In genomic region chr4:120569025-120569424, GRCm38 (mm10) we compare ENCODE assay signal across 9 mouse cellular contexts. TPM values are rescaled to one million over a fixed set of nuclear protein-coding genes. Genes with fewer than 3 reads are reported as not detected.
DNase-seq lines count a peak whose midpoint lies in the region; ATAC-seq and TF ChIP-seq lines count a peak whose summit lies in the region.
"Had no signal": no experiment of that assay in that cellular context is flagged by ENCODE, and none has a peak within 500 bp of the region (broad histone marks: within the 10 kb centered on the region; RNA-seq: fewer than 3 reads in every experiment).

No protein-coding gene starts in this region.

- peak overlapping the region; percentile 75 for H3K4me3 ChIP-seq in heart, embryonic 15.5 days
- H3K4me3 ChIP-seq in limb, embryonic 10.5 days: peak overlapping the region; percentile 75
- peak overlapping the region; percentile 75 for H3K4me3 ChIP-seq in neural tube, embryonic 13.5 days

- intact Hi-C loops in left cerebral cortex, postnatal 10 days (cut with DNase I): no loop called here

- no peaks in the 10 kb centered on the region for H3K9me3 ChIP-seq in heart, embryonic 15.5 days (replicated peaks)
- H3K9me3 ChIP-seq in limb, embryonic 10.5 days (replicated peaks): no peaks in the 10 kb centered on the region
- H3K9me3 ChIP-seq in neural tube, embryonic 13.5 days: no peaks in the 10 kb centered on the region

- peak overlapping the region; percentile 96 for H3K27ac ChIP-seq in heart, embryonic 15.5 days
- peak overlapping the region; percentile 96 for H3K27ac ChIP-seq in limb, embryonic 10.5 days
- H3K27ac ChIP-seq in neural tube, embryonic 13.5 days (replicated peaks): peak overlapping the region; percentile 95

- peak overlapping the region; percentile 87 for H3K4me2 ChIP-seq in heart, embryonic 15.5 days
- peak overlapping the region; percentile 79 for H3K4me2 ChIP-seq in neural tube, embryonic 13.5 days

- peaks cover 15% of the 10 kb centered on the region for H3K36me3 ChIP-seq in heart, embryonic 15.5 days
- peaks cover 31% of the 10 kb centered on the region for H3K36me3 ChIP-seq in limb, embryonic 10.5 days
- H3K36me3 ChIP-seq in neural tube, embryonic 13.5 days: peaks cover 9% of the 10 kb centered on the region

- ATAC-seq in heart, embryonic 15.5 days (replicated peaks; ENCODE audit: insufficient number of reproducible peaks, insufficient read depth, low FRiP score, low read depth): no peak
- no peak for ATAC-seq in neural tube, embryonic 13.5 days (ENCODE audit: low read depth)

- no peak for TF ChIP-seq POLR2A in brain, embryonic 14.5 days (IDR thresholded peaks at IDR 0.05; ENCODE audit: borderline replicate concordance, extremely low read depth, insufficient read depth, insufficient read length, poor library complexity, severe bottlenecking)

- H3K27me3 ChIP-seq in heart, embryonic 15.5 days: no peaks in the 10 kb centered on the region
- no peaks in the 10 kb centered on the region for H3K27me3 ChIP-seq in limb, embryonic 10.5 days (ENCODE audit: low read depth, poor library complexity, severe bottlenecking)
- no peaks in the 10 kb centered on the region for H3K27me3 ChIP-seq in neural tube, embryonic 13.5 days

- peaks cover 38% of the 10 kb centered on the region for H3K4me1 ChIP-seq in heart, embryonic 15.5 days (replicated peaks)
- H3K4me1 ChIP-seq in limb, embryonic 10.5 days: peaks cover 30% of the 10 kb centered on the region
- H3K4me1 ChIP-seq in neural tube, embryonic 13.5 days (replicated peaks): peaks cover 49% of the 10 kb centered on the region

- 7% methylated on average over 4 of the region's 4 CpGs for WGBS in heart, embryonic 15.5 days
- 12% methylated on average over 4 of the region's 4 CpGs for WGBS in limb, embryonic 10.5 days
- 7% methylated on average over 4 of the region's 4 CpGs for WGBS in neural tube, embryonic 13.5 days

- peak overlapping the region; percentile 89 for H3K9ac ChIP-seq in heart, embryonic 15.5 days
- H3K9ac ChIP-seq in neural tube, embryonic 13.5 days: peak overlapping the region; percentile 94

- no peak for TF ChIP-seq CTCF in brain, embryonic 14.5 days (IDR thresholded peaks at IDR 0.05; ENCODE audit: borderline replicate concordance, extremely low read depth, insufficient read depth, insufficient read length)

- peak; percentile 41 for DNase-seq in cerebellum, adult 9-11 months
- DNase-seq in cerebellum, postnatal 4 days (ENCODE audit: low spot score in 2 of 2): no peak
- peak; percentile 22 for DNase-seq in brain, embryonic 14.5 days (ENCODE audit: low read depth)
- peak; percentile 38 for DNase-seq in limb, embryonic 10.5 days (ENCODE audit: low spot score)
- no peak for DNase-seq in left cerebral cortex, postnatal 10 days (ENCODE audit: extremely low spot score in 1 of 2, low spot score in 2 of 2)
- no peak for DNase-seq in layer of hippocampus, postnatal 10 days (ENCODE audit: low spot score in 2 of 2)

RNA-seq across cellular contexts. Expression of gene Ctps, which starts 1.1 kb away (rescaled TPM):
- polyA plus RNA-seq in brain, embryonic 14.5 days (2012; rRNA removed): 42.5 and 46.7 TPM in 2 replicates
- polyA plus RNA-seq in heart, embryonic 15.5 days (2015; fragmentation: Nextera tagmentation; extraction: Ambion mirVana): 86.3 and 90.7 TPM in 2 replicates
- polyA plus RNA-seq in limb, embryonic 10.5 days (2016; fragmentation: Nextera tagmentation; extraction: Ambion mirVana): 135 and 158 TPM in 2 replicates
- 73.8 and 81.3 TPM in 2 replicates for polyA plus RNA-seq in neural tube, embryonic 13.5 days (2015; fragmentation: Nextera tagmentation; extraction: Ambion mirVana)
- total RNA-seq in left cerebral cortex, postnatal 10 days (2021): 10 to 100 TPM; 62.2 to 62.5 TPM
- 10 to 100 TPM; 55.6 to 58.3 TPM for total RNA-seq in layer of hippocampus, postnatal 10 days (2021)

RNA-seq across cellular contexts. Expression of gene Gm8439, which starts 19.5 kb away (rescaled TPM):
- polyA plus RNA-seq in brain, embryonic 14.5 days (2012; rRNA removed): not detected in 2 replicates
- 0.52 TPM in 1 of 2 replicates, not detected in the other for polyA plus RNA-seq in heart, embryonic 15.5 days (2015; fragmentation: Nextera tagmentation; extraction: Ambion mirVana)
- not detected in 2 replicates for polyA plus RNA-seq in limb, embryonic 10.5 days (2016; fragmentation: Nextera tagmentation; extraction: Ambion mirVana)
- polyA plus RNA-seq in neural tube, embryonic 13.5 days (2015; fragmentation: Nextera tagmentation; extraction: Ambion mirVana): not detected in 2 replicates
- total RNA-seq in left cerebral cortex, postnatal 10 days (2021): not detected
- not detected for total RNA-seq in layer of hippocampus, postnatal 10 days (2021)
- total RNA-seq: layer of hippocampus, postnatal 14 days had no signal

RNA-seq across cellular contexts. Expression of gene Slfnl1, which starts 37.0 kb away (rescaled TPM):
- 0.10 and 0.18 TPM in 2 replicates for polyA plus RNA-seq in brain, embryonic 14.5 days (2012; rRNA removed)
- not detected in 2 replicates for polyA plus RNA-seq in heart, embryonic 15.5 days (2015; fragmentation: Nextera tagmentation; extraction: Ambion mirVana)
- not detected in 2 replicates for polyA plus RNA-seq in limb, embryonic 10.5 days (2016; fragmentation: Nextera tagmentation; extraction: Ambion mirVana)
- polyA plus RNA-seq in neural tube, embryonic 13.5 days (2015; fragmentation: Nextera tagmentation; extraction: Ambion mirVana): not detected in 2 replicates
- total RNA-seq in left cerebral cortex, postnatal 10 days (2021): under 1 TPM in 1 of 2 experiments, not detected in 1; 0.39 TPM
- total RNA-seq in layer of hippocampus, postnatal 10 days (2021): under 1 TPM; 0.18 to 0.27 TPM

Comparison
In these comparisons a context has a peak if more than half of its experiments do, and no peak if none do; other contexts are left out.
1. DNase-seq: peak in cerebellum, adult 9-11 months (single experiment), brain, embryonic 14.5 days (single experiment) and limb, embryonic 10.5 days (single experiment); none in cerebellum, postnatal 4 days (0 of 2), left cerebral cortex, postnatal 10 days (0 of 2) and layer of hippocampus, postnatal 10 days (0 of 2).
2. Peak in every context shown above with its lines, with median percentiles within 50 percentile points of each other: H3K27ac ChIP-seq and H3K4me3 ChIP-seq.